Mouse (Mus musculus): ENCODE measurements around the gene L3hypdh. TPM values are rescaled to one million over a fixed set of nuclear protein-coding genes. Genes with fewer than 3 reads are reported as not detected.

L3hypdh gene
- 20.1 and 26.3 TPM in 2 replicates for polyA plus RNA-seq (2014; fragmentation: Nextera tagmentation; extraction: Ambion mirVana)

DNA sequence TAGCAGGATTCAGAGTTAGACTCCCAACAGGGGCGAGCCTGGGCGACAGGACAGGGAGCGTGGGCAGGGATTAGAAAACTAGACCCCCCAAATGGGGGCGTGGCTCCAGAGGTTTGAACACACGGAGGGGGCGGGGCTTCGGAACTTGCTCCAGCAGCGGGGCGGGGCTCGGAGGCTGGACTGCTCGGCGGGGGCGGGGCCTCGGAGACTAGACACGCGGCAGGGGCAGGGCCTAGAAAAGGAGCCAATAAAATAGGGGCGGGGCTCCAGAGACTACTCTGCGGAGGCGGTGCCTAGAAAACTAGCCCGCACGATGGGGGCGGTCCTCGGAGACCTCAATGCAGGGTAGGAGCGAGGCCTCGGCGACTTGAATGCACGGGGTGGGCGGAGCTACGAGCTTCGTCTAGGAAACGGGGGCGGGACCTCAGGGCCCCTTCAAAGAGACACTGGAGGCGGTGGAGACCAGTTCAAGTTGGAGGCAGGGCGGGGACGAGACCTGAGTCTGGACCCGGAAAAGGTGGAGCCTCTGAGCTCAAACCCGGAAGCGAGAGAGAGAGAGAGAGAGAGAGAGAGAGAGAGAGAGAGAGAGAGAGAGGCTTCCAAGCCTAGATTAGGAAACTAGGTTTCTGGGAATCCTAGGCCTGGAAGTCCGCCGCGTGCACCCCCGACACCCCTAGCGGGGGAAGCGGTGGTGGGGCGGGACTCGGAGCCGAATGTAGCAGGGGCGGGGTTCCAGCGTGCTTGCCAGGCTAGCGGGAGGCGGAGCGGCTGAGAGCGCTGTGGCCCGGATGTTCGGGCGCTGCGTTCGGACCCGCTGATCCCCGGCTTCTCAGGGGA is at the start of gene L3hypdh, which contains the start of gene Jkamp:
Gene L3hypdh, minus strand, starts transcription at position 111 of the 837 bp plus-strand sequence.
Gene Jkamp, plus strand, starts transcription at position 261 of the 837 bp plus-strand sequence.
- Histone ChIP-seq H3K27me3 (ENCODE audit: control insufficient read depth, insufficient read depth, low read length) (no peaks in the 10 kb centered on the region), H3K36me3 (ENCODE audit: control insufficient read depth, insufficient read depth, low read length) (peaks cover 9% of the 10 kb centered on the region), H3K4me1 (ENCODE audit: control insufficient read depth in 2 of 2, insufficient read depth in 2 of 2, low read length in 2 of 2) (peaks cover 5 to 31% of the 10 kb centered on the region in 2 experiments; a peak in 3 of 4 replicates), H3K27ac (replicated peaks in 1 of 2; ENCODE audit: control insufficient read depth in 1 of 2, insufficient read depth in 1 of 2, low read depth in 2 of 2, low read length in 2 of 2) (peak within 1 kb of the TSS; percentile 87 to 88), H3K4me2 (ENCODE audit: low read length) (peak within 1 kb of the TSS; percentile 93), H3K9me3 (ENCODE audit: control insufficient read depth, low read length) (no peaks in the 10 kb centered on the region), H3K4me3 (ENCODE audit: control insufficient read depth in 1 of 2, insufficient read depth in 1 of 2, low read depth in 1 of 2, low read length in 2 of 2) (peak within 1 kb of the TSS; percentile 62 to 78), H3K9ac (ENCODE audit: low read length) (peak within 1 kb of the TSS; percentile 86)
- WGBS = under 1% methylated on average over 60 of the region's 60 CpGs
- peak; percentile 96 for ATAC-seq (ENCODE audit: insufficient number of reproducible peaks, insufficient read depth, low FRiP score, low read depth)

DNA sequence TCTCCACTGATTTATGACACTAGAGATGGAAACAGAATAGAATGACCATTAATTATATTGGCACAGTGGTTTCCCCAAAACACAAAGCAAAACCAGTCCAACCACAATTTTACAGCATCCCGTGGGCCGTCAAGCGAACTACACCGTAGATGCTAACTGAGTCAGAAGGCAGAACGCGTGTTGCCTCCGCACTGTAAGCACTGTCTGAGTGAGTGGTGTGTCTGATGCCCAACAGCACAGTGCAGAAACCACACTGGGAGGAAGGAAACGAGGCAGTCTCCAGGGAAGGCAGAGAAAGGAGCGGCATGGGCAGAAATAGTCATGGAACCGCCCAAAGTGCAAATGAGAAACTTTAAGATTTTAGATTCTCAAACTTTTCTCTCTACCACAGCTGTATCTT is 44.0 kb upstream of the L3hypdh start:
- no peaks in the 10 kb centered on the region for H3K27me3 ChIP-seq (ENCODE audit: control insufficient read depth, insufficient read depth, low read length)
- no peaks in the 10 kb centered on the region for H3K4me1 ChIP-seq (ENCODE audit: control insufficient read depth in 2 of 2, insufficient read depth in 2 of 2, low read length in 2 of 2)
- no peak overlapping the region for H3K4me2 ChIP-seq (ENCODE audit: low read length)
- no peak overlapping the region for H3K4me3 ChIP-seq (ENCODE audit: control insufficient read depth in 1 of 2, insufficient read depth in 1 of 2, low read depth in 1 of 2, low read length in 2 of 2)
- peaks cover 4% of the 10 kb centered on the region; the same call in 1 of the 2 replicates for H3K9me3 ChIP-seq (ENCODE audit: control insufficient read depth, low read length)
- WGBS = 86% methylated on average over 10 of the region's 10 CpGs
- no peak overlapping the region for H3K9ac ChIP-seq (ENCODE audit: low read length)
- H3K36me3 ChIP-seq (ENCODE audit: control insufficient read depth, insufficient read depth, low read length) = no peaks in the 10 kb centered on the region
- H3K27ac ChIP-seq (replicated peaks in 1 of 2; ENCODE audit: control insufficient read depth in 1 of 2, insufficient read depth in 1 of 2, low read depth in 2 of 2, low read length in 2 of 2) = no peak overlapping the region
- ATAC-seq (ENCODE audit: insufficient number of reproducible peaks, insufficient read depth, low FRiP score, low read depth) = no peak

DNA sequence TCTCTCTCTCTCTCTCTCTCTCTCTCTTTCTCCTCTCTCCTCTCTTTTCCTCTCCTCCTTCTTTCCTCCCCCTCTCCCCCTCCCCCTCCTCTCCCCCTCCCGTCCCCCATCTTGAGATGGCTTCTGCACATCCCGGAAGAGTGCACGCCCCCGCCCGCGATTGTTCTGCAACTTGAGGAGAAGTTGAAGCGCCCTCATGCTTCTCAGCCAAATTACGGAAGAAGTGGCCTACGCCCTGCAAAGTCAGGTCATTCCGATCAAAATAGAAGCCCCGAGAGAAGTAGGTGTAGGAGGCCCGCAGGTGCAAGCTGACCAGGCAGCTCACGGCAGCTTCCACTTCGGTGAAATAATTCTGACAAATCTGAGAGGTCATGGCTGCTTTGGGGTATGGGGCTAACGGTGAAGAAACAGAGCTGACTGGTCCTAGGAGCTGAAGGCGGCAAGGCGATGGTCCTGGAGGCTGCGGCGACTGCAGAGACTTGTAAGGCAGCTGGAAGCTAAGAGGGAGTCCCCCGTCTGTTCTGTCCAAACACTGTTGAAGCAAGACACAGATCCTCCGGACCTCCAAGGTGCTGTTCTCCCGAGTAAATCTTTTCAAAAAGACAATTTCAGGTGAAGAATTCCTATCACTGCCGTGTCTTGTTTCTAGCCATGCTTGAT is 30.6 kb upstream of the L3hypdh start:
- H3K27ac ChIP-seq (replicated peaks in 1 of 2; ENCODE audit: control insufficient read depth in 1 of 2, insufficient read depth in 1 of 2, low read depth in 2 of 2, low read length in 2 of 2) = no peak overlapping the region
- no peak overlapping the region for H3K9ac ChIP-seq (ENCODE audit: low read length)
- H3K4me3 ChIP-seq (ENCODE audit: control insufficient read depth in 1 of 2, insufficient read depth in 1 of 2, low read depth in 1 of 2, low read length in 2 of 2) = no peak overlapping the region
- no peak overlapping the region for H3K4me2 ChIP-seq (ENCODE audit: low read length)
- no peaks in the 10 kb centered on the region for H3K9me3 ChIP-seq (ENCODE audit: control insufficient read depth, low read length)
- no peaks in the 10 kb centered on the region for H3K27me3 ChIP-seq (ENCODE audit: control insufficient read depth, insufficient read depth, low read length)
- 70% methylated on average over 21 of the region's 23 CpGs for WGBS
- H3K36me3 ChIP-seq (ENCODE audit: control insufficient read depth, insufficient read depth, low read length) = no peaks in the 10 kb centered on the region
- ATAC-seq (ENCODE audit: insufficient number of reproducible peaks, insufficient read depth, low FRiP score, low read depth) = no peak
- H3K4me1 ChIP-seq (ENCODE audit: control insufficient read depth in 2 of 2, insufficient read depth in 2 of 2, low read length in 2 of 2) = no peaks in the 10 kb centered on the region

DNA sequence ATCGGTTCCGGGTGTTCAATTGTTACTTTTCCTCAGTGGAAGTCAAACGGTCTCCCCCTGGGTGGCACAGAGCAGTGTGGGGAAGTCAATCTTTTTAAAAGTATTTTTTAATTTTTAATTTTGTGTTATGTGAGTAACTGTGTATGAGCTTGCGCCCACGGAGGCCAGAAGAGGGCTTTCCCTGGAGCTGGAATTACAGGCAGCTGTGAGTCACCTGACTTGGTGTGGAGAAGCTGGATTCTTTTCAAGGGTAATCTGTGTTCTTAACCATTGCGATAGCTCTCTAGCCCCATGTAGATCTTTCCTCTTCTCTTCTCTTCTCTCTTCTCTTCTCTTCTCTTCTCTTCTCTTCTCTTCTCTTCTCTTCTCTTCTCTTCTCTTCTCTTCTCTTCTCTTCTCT is 29.9 kb upstream of the L3hypdh start:
- Histone ChIP-seq H3K9me3 (ENCODE audit: control insufficient read depth, low read length) (no peaks in the 10 kb centered on the region), H3K27ac (replicated peaks in 1 of 2; ENCODE audit: control insufficient read depth in 1 of 2, insufficient read depth in 1 of 2, low read depth in 2 of 2, low read length in 2 of 2) (no peak overlapping the region), H3K4me1 (ENCODE audit: control insufficient read depth in 2 of 2, insufficient read depth in 2 of 2, low read length in 2 of 2) (no peaks in the 10 kb centered on the region), H3K27me3 (ENCODE audit: control insufficient read depth, insufficient read depth, low read length) (no peaks in the 10 kb centered on the region), H3K4me3 (ENCODE audit: control insufficient read depth in 1 of 2, insufficient read depth in 1 of 2, low read depth in 1 of 2, low read length in 2 of 2) (no peak overlapping the region), H3K36me3 (ENCODE audit: control insufficient read depth, insufficient read depth, low read length) (no peaks in the 10 kb centered on the region), H3K9ac (ENCODE audit: low read length) (no peak overlapping the region), H3K4me2 (ENCODE audit: low read length) (no peak overlapping the region)
- 62% methylated on average over 6 of the region's 6 CpGs for WGBS
- no peak for ATAC-seq (ENCODE audit: insufficient number of reproducible peaks, insufficient read depth, low FRiP score, low read depth)

- WGBS = 16% methylated on average over 14 of the region's 14 CpGs
- H3K9ac ChIP-seq (ENCODE audit: low read length) = peak overlapping the region; percentile 22; the same call in 1 of the 2 replicates
These were observed 19.5 kb upstream of the L3hypdh start for GRCm38 (mm10) chr12:72104525-72105281.

GRCm38 (mm10) chr12:72104027-72104426 is 18.8 kb upstream of the L3hypdh start:
- H3K27me3 ChIP-seq (ENCODE audit: control insufficient read depth, insufficient read depth, low read length) = no peaks in the 10 kb centered on the region
- ATAC-seq (ENCODE audit: insufficient number of reproducible peaks, insufficient read depth, low FRiP score, low read depth) = no peak
- no peak overlapping the region for H3K27ac ChIP-seq (replicated peaks in 1 of 2; ENCODE audit: control insufficient read depth in 1 of 2, insufficient read depth in 1 of 2, low read depth in 2 of 2, low read length in 2 of 2)
- H3K36me3 ChIP-seq (ENCODE audit: control insufficient read depth, insufficient read depth, low read length) = peaks cover 26% of the 10 kb centered on the region
- H3K9me3 ChIP-seq (ENCODE audit: control insufficient read depth, low read length) = no peaks in the 10 kb centered on the region
- peaks cover 0 to 4% of the 10 kb centered on the region in 2 experiments; a peak in 1 of 4 replicates for H3K4me1 ChIP-seq (ENCODE audit: control insufficient read depth in 2 of 2, insufficient read depth in 2 of 2, low read length in 2 of 2)
- no peak overlapping the region for H3K4me2 ChIP-seq (ENCODE audit: low read length)
- no peak overlapping the region for H3K4me3 ChIP-seq (ENCODE audit: control insufficient read depth in 1 of 2, insufficient read depth in 1 of 2, low read depth in 1 of 2, low read length in 2 of 2)
- no peak overlapping the region for H3K9ac ChIP-seq (ENCODE audit: low read length)
- 71% methylated on average over 5 of the region's 5 CpGs for WGBS

More at GRCm38 (mm10) chr12:72104525-72105281, 19.5 kb upstream of the L3hypdh start:
- Histone ChIP-seq H3K27me3 (ENCODE audit: control insufficient read depth, insufficient read depth, low read length) (no peaks in the 10 kb centered on the region), H3K36me3 (ENCODE audit: control insufficient read depth, insufficient read depth, low read length) (peaks cover 19% of the 10 kb centered on the region), H3K4me3 (ENCODE audit: control insufficient read depth in 1 of 2, insufficient read depth in 1 of 2, low read depth in 1 of 2, low read length in 2 of 2) (0 out of 4 replicates have a peak overlapping the region, but pooled peaks of 1 of the 2 experiments have one; percentile 2), H3K9me3 (ENCODE audit: control insufficient read depth, low read length) (no peaks in the 10 kb centered on the region), H3K4me1 (ENCODE audit: control insufficient read depth in 2 of 2, insufficient read depth in 2 of 2, low read length in 2 of 2) (peaks cover 0 to 4% of the 10 kb centered on the region in 2 experiments; a peak in 1 of 4 replicates), H3K4me2 (ENCODE audit: low read length) (peak overlapping the region; percentile 48), H3K27ac (replicated peaks in 1 of 2; ENCODE audit: control insufficient read depth in 1 of 2, insufficient read depth in 1 of 2, low read depth in 2 of 2, low read length in 2 of 2) (no peak overlapping the region)
- ATAC-seq (ENCODE audit: insufficient number of reproducible peaks, insufficient read depth, low FRiP score, low read depth) = 0 out of 2 replicates have a peak, but pooled peaks have one; percentile 26

DNA sequence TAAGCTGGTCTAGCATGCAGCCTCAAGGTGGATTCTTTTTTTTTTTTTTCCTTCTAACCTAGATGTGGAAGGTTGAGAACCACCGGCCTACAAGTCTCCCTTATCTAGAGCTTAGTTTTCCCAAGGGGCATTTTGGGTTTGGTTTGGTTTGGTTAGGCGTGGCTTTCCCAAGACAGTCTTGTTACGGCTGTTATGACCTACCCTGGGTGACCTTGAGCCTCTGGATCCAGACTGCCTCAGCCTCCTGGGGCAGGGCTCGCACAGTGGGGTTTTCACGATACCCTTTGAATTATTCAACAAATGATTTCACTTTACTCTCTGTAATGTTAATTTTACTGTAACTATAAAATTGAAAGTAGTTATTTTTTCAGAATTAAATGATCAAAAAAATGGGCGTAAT is 17.5 kb upstream of the L3hypdh start:
- Histone ChIP-seq H3K9me3 (ENCODE audit: control insufficient read depth, low read length) (no peaks in the 10 kb centered on the region), H3K27ac (replicated peaks in 1 of 2; ENCODE audit: control insufficient read depth in 1 of 2, insufficient read depth in 1 of 2, low read depth in 2 of 2, low read length in 2 of 2) (no peak overlapping the region), H3K4me1 (ENCODE audit: control insufficient read depth in 2 of 2, insufficient read depth in 2 of 2, low read length in 2 of 2) (peaks cover 0 to 4% of the 10 kb centered on the region in 2 experiments; a peak in 1 of 4 replicates), H3K36me3 (ENCODE audit: control insufficient read depth, insufficient read depth, low read length) (peaks cover 33% of the 10 kb centered on the region), H3K9ac (ENCODE audit: low read length) (no peak overlapping the region), H3K27me3 (ENCODE audit: control insufficient read depth, insufficient read depth, low read length) (no peaks in the 10 kb centered on the region), H3K4me3 (ENCODE audit: control insufficient read depth in 1 of 2, insufficient read depth in 1 of 2, low read depth in 1 of 2, low read length in 2 of 2) (no peak overlapping the region), H3K4me2 (ENCODE audit: low read length) (no peak overlapping the region)
- 83% methylated on average over 6 of the region's 6 CpGs for WGBS
- no peak for ATAC-seq (ENCODE audit: insufficient number of reproducible peaks, insufficient read depth, low FRiP score, low read depth)
